Mouse (Mus musculus): ENCODE data around the gene Efna2.
"Not testable (repeated sequence)": the region's sequence is repeated elsewhere in the genome, so short reads cannot be mapped to it uniquely, and the experiment has no call there.

Efna2 gene

GRCm38 (mm10) chr10:80155277-80155676 lies 24.0 kb upstream of the Efna2 start:
- no peak for DNase-seq (ENCODE audit: low spot score)

DNA sequence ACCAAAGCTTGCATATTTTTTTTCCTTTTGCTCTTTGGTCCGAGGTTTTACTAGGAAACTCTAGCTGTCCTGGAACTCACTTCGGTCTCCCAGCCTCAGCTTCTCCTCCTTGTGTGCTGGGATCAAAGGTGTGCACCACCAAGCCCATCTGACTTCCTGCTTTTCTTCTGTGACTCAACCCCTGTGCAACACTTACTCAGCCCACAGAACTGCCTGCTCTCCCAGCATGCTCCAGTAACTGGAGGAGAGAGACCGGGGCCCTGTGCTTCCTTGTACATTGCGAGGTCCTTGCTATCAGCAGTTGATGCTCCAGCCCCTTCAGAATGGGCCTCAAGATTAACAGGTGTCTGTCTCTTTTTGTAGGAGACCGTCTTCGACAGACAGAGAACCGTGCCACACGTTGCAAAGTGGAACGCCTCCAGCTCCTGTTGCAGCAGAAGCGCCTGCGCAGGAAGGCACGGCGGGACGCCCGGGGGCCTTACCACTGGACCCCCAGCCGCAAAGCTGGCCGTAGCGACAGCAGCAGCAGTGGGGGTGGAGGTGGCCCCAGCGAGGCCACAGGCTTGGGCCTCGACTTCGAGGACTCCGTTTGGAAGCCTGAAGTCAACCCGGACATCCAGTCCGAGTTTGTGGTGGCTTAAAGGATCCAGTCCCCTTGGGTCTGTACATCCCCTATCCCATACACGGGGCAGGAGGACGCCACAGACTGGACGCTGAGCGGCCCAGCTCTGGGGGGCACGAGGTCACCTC lies 23.1 kb upstream of the Efna2 start:
- no peak for DNase-seq (ENCODE audit: low spot score)

DNA sequence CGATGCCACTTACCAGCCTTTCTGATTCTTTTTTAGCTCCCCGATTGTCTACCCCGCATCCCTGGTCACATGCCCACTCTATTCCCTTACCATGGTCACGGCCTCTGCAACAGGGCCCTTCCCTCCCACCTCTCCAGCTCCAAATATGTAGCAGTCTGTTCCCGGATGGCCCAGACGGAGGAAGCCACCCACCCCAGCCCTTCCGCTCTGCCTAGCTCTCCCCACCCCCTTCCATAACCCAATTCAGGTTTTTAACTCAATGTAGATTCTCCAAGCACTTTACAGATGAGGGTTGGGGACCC lies 22.6 kb upstream of the Efna2 start:
- no peak for DNase-seq (ENCODE audit: low spot score)

GRCm38 (mm10) chr10:80157141-80157929 lies 21.9 kb upstream of the Efna2 start:
- no peak for DNase-seq (ENCODE audit: low spot score)

DNA sequence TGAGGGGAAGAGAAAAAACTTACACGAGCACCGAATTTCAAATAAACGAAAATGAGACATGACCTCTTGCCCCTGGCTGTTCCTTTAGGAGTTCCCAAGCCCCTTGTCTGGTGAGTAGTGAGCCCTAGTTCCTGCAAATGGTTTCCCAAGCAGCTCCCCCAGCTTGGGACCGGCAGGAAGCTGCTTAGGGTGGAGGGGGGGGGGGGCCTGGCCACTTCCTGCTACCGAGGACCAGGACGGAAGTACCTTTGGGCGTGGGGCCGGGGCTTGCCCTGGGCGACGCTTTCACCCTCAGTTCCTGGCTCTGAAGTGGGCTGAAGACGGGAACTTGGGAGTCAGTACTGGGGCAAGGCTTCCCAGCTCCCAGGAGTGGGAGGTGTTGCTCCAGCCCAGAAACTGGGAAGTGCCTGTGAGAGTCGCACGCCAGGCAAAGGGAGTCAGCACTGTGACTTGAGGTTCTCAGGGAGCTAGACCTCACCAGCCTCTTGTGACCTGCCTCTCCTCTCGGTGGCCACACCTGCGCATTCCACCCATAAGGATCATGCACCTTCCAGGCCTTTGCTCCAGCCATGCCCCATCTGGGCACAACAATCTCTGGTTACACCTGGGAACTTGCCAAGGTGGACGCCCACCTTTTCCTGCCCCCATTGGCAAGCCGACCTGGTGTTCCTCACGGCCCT lies 20.8 kb upstream of the Efna2 start:
- DNase-seq (ENCODE audit: low spot score), result peak; percentile 68

DNA sequence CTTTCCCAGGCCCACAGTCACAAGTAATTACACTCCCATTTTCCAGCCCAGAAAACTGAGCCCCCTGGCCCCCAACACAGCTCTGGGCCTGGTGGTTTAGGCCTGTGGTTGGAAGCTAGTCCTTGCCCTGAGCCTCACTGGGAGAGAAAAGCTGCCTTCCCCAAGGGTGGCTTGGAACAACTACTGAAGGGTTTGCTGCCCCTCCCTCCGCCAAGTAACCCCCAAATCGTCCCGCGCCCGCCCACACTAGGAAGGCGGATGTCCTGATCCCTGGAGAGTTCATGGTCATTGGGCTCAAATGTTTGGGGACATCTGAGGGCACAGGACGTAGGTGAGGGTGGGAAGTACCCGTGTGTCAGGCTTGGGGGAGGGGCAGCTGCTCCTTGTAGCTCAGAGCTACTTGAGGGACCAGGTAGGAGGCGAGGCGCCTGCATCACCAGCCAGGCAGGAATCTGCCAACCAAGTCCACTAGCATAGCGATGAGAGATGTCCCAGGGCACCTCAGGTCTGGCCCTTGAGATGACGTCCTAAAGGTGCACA lies 20.2 kb upstream of the Efna2 start:
- no peak for DNase-seq (ENCODE audit: low spot score)

GRCm38 (mm10) chr10:80159561-80160454 lies 19.5 kb upstream of the Efna2 start:
- DNase-seq (ENCODE audit: low spot score), result peak; percentile 100

- no peak for DNase-seq (ENCODE audit: low spot score)
These were observed 18.6 kb upstream of the Efna2 start for GRCm38 (mm10) chr10:80160455-80161371.

DNA sequence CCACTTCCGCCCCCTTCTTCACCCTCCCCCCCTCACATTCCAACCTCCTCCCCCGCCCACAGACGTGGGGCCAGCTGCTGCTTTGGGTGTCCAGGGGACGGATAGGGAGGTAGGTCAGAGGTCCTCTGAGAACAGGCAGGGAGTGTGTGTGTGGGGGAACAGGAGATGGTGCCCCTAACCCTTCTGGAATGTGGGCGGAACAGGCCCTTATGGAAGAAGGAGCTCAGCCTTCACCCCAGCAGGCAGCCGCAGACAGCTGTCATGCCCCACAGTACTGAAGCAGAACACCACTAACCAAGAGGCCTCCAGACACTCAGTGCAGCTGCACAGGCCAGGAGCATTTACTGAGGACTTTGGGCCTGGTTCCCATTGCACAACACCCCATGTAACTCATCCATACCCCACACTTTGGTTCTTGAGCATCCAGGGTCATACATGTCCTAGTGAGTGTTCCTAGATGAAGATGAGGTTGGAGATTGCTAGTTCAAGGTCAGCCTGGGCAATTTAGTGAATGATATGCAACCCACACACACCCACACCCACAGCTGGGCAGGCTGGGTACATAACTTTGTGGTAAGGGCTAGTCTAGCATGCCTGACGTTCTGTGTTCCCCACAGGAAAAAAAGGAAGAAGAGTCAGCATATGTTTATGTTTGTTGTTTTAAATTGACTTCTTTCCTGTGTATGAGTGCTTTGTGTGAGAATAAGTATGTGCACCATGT lies 17.6 kb upstream of the Efna2 start:
- DNase-seq (ENCODE audit: low spot score), result no peak

DNA sequence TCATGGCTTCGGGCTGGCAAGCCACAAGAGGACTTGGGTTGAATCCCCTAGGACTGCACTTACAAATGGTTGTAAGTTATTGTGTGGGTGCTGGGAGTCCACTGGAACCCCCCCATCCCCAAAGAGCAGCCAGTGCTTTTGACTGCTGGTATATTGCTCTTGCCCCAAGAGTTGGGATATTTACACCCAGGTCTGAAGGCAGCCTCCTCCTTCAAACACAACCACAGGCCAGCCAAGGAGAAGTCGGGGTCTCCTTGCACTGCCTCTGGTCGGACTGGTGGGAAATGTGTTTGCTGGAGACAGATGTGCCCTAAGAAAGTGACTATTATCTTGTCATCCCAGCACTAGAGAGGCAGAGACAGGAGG lies 17.1 kb upstream of the Efna2 start:
- DNase-seq (ENCODE audit: low spot score), result no peak

DNA sequence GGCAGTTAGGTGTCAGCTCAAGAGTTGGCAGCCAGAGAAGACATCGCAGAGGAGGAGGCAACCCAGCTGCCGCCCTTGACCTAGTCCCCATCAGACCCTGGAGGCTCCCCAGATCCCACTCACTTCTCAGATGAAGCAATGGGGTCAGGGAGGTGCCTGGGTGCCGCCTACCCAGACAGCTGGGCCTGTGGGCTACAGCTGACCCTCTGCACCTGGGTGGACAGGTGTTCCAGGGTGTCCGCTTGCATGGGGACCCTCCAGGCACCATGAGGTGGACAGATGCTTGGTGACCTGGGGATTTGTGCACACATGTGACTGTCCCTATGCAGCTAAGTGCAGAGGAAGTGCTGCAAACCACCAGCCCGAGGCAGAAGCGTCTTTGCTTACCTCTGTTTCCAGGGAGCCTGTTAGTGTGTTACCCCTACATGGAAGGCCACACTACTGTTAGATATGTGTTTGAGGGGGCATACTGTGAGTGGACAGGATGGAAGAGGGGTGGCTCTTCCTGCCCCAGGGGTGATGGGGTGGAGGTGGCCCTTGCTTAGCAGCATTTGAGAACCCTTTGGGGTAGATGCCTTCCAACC lies 16.5 kb upstream of the Efna2 start:
- no peak for DNase-seq (ENCODE audit: low spot score)

- DNase-seq (ENCODE audit: low spot score), result no peak
These were observed 15.6 kb upstream of the Efna2 start for GRCm38 (mm10) chr10:80163721-80164120.

DNA sequence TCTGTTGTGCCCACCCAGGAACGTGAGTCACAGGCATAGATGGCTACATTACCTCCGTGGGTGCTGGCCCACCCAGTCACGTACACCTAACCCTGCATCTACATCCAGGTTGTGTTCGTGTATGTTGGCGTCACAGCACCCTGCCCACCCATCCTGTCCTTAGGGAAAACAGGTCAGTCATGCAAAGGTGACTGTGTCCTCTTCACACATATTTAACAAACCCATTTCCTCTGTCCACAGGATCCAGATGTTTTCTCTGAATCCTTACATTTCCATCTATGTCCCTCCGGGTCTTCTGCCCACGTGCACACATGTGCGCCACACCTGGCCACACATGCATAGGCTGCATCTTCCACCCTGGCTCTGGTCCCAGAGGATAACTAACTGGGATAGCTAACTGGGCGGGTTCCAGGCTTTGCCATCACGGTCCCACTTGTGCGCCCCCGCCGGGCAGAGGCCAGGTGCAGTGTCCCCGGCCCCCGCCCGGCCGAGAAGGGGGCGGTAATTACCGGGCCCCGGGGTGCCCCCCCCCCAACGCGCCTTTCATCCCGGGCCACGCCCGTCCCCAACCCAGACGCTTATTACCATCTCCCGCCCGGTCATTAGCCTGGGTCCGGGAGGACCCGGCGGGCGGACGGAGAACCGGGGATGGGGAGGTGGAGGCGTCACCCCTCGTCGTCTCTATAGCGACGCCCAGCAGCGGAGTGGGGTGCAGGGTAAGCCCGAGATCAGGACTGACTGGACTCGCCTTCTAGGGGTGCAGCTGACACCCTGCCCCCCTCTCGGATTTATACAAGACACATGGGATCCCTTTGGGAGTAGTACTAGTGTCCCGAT lies 14.9 kb upstream of the Efna2 start:
- no peak for DNase-seq (ENCODE audit: low spot score)

DNA sequence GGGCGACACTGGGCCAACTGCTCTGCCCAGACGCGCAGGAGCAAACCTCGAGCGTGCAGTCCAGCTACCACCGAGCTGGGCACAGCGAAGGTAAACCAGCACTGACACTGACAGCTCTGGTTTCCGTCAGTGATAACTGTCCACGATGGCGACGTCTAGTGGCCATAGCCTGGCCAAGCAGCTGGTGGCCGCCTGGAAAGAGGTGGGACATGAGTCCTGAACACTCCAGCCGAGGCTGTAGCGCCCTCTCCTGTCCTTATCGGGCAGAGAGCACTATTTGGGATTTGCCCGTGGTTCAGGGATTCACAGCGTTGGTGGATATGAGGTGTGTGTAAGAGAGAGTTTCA lies 14.3 kb upstream of the Efna2 start:
- DNase-seq (ENCODE audit: low spot score), result peak; percentile 89

- no peak for DNase-seq (ENCODE audit: low spot score)
These were observed 13.7 kb upstream of the Efna2 start, which contains the start of gene Cirbp for GRCm38 (mm10) chr10:80165392-80166128. Gene Cirbp (plus strand): TSS chr10:80165985.

DNA sequence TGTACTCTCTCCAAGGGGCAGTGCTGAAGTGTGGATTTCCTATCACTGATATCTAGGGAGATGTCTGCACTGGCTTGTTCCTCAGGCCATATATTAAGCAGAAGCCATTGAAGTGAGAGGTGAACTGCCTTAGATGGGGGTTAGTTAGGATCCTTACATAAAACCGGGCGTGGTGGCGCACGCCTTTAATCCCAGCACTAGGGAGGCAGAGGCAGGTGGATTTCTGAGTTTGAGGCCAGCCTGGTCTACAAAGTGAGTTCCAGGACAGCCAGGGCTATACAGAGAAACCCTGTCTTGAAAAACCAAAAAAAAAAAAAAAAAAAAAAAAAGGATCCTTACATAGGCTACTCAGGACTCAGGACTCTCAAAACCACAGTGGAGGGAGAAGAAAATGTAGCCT lies 13.1 kb upstream of the Efna2 start:
- not testable (repeated sequence) for DNase-seq (ENCODE audit: low spot score)

DNA sequence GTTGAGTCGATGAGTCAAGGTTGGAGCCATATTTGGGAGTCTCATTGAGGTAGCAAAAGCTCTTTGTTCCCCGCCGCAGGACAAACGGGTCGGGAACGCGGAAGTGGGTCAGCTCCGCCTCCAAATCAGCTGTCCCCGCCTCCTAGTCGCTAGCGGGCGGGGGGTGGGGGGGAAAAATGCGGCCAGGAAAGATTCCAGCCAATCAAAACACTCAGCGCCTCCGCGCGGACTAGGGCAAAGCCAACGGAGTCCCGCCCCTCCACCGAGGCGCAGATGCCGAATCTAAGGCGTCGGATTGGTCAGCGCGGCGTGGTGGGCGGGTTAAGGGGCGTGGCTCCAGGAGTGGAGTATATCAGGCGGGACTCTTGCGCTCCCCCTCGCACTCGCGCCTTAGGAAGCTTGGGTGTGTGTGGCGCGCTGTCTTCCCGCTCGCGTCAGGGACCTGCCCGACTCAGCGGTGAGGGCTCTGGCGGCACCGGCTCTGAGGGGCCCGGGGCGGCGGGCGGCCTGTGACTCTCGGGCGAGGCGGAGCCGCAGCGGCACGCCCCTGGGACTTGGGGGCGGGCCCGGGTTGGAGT lies 11.7 kb upstream of the Efna2 start:
- peak; percentile 98 for DNase-seq (ENCODE audit: low spot score)

All from T-cell, adult 2 months (primary cell).